ENCODE assay signal across 29 mouse cellular contexts in the genomic region with DNA sequence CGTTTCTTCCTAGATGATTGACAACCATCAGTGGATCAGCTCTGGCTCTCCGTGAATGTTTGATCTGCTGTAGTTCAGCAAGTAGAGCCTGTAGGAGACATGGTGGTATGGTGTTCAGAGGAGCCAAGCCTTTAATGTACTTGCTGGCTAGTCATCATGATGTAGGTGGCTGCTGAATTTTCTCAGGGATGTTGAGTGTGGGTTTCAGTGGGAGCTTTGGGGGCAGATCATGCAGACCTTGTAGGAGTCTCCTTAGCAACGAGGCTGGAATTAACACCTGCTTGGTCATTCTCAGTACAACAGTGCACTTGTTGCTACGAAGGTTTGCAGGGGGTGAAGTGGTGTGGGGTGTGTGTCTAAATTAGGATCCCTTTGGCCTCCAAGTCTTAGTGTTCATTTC. TPM values are rescaled to one million over a fixed set of nuclear protein-coding genes. Genes with fewer than 3 reads are reported as not detected.
"Had no signal": no experiment of that assay in that cellular context is flagged by ENCODE, and none has a peak within 500 bp of the region (broad histone marks: within the 10 kb centered on the region; RNA-seq: fewer than 3 reads in every experiment).

No protein-coding gene starts in this region.

- H3K4me3 ChIP-seq: gastrocnemius, adult 2 months; heart, adult 2 months; heart, embryonic 13.5 days; heart, embryonic 15.5 days; hindbrain, embryonic 13.5 days; hindbrain, embryonic 15.5 days; kidney, embryonic 15.5 days; limb, embryonic 13.5 days; limb, embryonic 15.5 days had no signal

- H3K9ac ChIP-seq: heart, embryonic 13.5 days; heart, embryonic 15.5 days; hindbrain, embryonic 13.5 days; hindbrain, embryonic 15.5 days; kidney, embryonic 15.5 days; limb, embryonic 13.5 days; limb, embryonic 15.5 days had no signal

- H3K27ac ChIP-seq: gastrocnemius, adult 2 months; heart, adult 2 months; heart, embryonic 13.5 days; heart, embryonic 15.5 days; hindbrain, embryonic 13.5 days; hindbrain, embryonic 15.5 days; hindbrain, postnatal 0 days; kidney, embryonic 15.5 days; kidney, postnatal 0 days; limb, embryonic 13.5 days; limb, embryonic 15.5 days had no signal

- H3K9me3 ChIP-seq: heart, embryonic 13.5 days; heart, embryonic 15.5 days; hindbrain, embryonic 13.5 days; hindbrain, embryonic 15.5 days; kidney, embryonic 15.5 days; limb, embryonic 13.5 days; limb, embryonic 15.5 days had no signal

- ATAC-seq: hindbrain, postnatal 0 days; intestine, embryonic 16.5 days had no signal

- H3K36me3 ChIP-seq: heart, embryonic 13.5 days; heart, embryonic 15.5 days; hindbrain, embryonic 13.5 days; hindbrain, embryonic 15.5 days; kidney, embryonic 15.5 days; limb, embryonic 13.5 days; limb, embryonic 15.5 days had no signal

- DNase-seq: gastrocnemius, adult 2 months; gastrocnemius, postnatal 10 days; gastrocnemius, postnatal 25 days; heart, adult 11 months; heart, adult 2 months; heart, postnatal 14 days; heart, postnatal 36 days; kidney, adult 11 months; kidney, adult 2 months; kidney, adult 9 months; kidney, postnatal 14 days; kidney, postnatal 36 days; layer of hippocampus, adult 9-11 months; layer of hippocampus, postnatal 36 days; left cerebral cortex, postnatal 4 days had no signal

- H3K4me1 ChIP-seq: heart, embryonic 13.5 days; heart, embryonic 15.5 days; hindbrain, embryonic 13.5 days; hindbrain, embryonic 15.5 days; kidney, embryonic 15.5 days; limb, embryonic 13.5 days; limb, embryonic 15.5 days had no signal

- H3K4me2 ChIP-seq: heart, embryonic 11.5 days; heart, embryonic 13.5 days; heart, embryonic 15.5 days; hindbrain, embryonic 13.5 days; hindbrain, embryonic 15.5 days; kidney, embryonic 15.5 days; limb, embryonic 13.5 days; limb, embryonic 15.5 days had no signal

- H3K27me3 ChIP-seq: heart, embryonic 13.5 days; heart, embryonic 15.5 days; hindbrain, embryonic 13.5 days; hindbrain, embryonic 15.5 days; kidney, embryonic 15.5 days; limb, embryonic 13.5 days; limb, embryonic 15.5 days had no signal

RNA-seq across cellular contexts. Expression of a gene that starts 18.8 kb away (rescaled TPM):
- total RNA-seq: gastrocnemius, adult 2 months; gastrocnemius, postnatal 25 days; hematopoietic stem cell, adult 5-6 weeks; liver, adult 2 months had no signal
- polyA plus RNA-seq: gonadal fat pad, adult 2 months; kidney, adult 2 months; kidney, postnatal 0 days; liver, adult 2 months had no signal
